13 mouse cellular contexts compared by ENCODE assay signal in the genomic region with DNA sequence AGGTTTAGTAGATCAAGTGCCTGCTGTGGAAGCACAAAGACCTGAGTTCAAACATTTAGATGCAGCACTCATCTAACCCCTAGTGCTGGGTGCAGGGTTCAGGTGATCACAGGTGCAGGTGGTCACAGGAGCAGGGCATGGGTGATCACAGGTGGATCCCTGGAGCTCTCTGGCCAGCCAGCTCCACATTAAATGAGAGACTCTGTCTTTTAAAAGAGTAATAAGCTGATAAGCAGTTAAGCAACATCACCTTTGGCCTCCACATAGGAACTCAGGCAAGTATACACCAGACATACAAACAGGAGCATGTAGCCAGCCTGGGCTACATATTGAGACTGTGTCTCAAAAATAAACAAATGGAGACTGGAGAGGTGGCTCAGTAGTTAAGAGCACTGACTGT. TPM values are rescaled to one million over a fixed set of nuclear protein-coding genes. Genes with fewer than 3 reads are reported as not detected.
DNase-seq lines count a peak whose midpoint lies in the region; ATAC-seq lines count a peak whose summit lies in the region.
"Had no signal": no experiment of that assay in that cellular context is flagged by ENCODE, and none has a peak within 500 bp of the region (broad histone marks: within the 10 kb centered on the region; RNA-seq: fewer than 3 reads in every experiment).

No protein-coding gene starts in this region.

- no peak overlapping the region for H3K4me2 ChIP-seq in heart, embryonic 16.5 days (ENCODE audit: low read depth, low read length)
- no peak overlapping the region for H3K4me2 ChIP-seq in intestine, embryonic 15.5 days (replicated peaks)
- H3K4me2 ChIP-seq: forebrain, embryonic 13.5 days; hindbrain, embryonic 14.5 days had no signal

- H3K4me3 ChIP-seq in heart, embryonic 16.5 days (ENCODE audit: low read length), result no peak overlapping the region
- no peak overlapping the region for H3K4me3 ChIP-seq in brown adipose tissue, adult 24 weeks (ENCODE audit: insufficient read depth, low read depth, low read length)
- H3K4me3 ChIP-seq in intestine, embryonic 15.5 days (replicated peaks), result no peak overlapping the region
- H3K4me3 ChIP-seq: embryonic facial prominence, embryonic 10.5 days; forebrain, embryonic 13.5 days; heart, embryonic 10.5 days had no signal

- H3K36me3 ChIP-seq in heart, embryonic 16.5 days (ENCODE audit: control insufficient read depth, insufficient read depth), result peaks cover 8% of the 10 kb centered on the region
- 0 out of 2 replicates have a peak, but pooled peaks cover 3% of the 10 kb centered on the region for H3K36me3 ChIP-seq in intestine, embryonic 15.5 days

- DNase-seq in heart, postnatal 10 days, result no peak
- peak; percentile 30 for DNase-seq in yolk sac, embryonic 10.5 days (ENCODE audit: low spot score)
- DNase-seq in urinary bladder, adult 2 months (ENCODE audit: low spot score), result no peak
- DNase-seq: cerebellum, adult 2 months; forebrain, postnatal 0 days; kidney, adult 11 months had no signal

- H3K27ac ChIP-seq in heart, embryonic 16.5 days (ENCODE audit: low read length), result peak overlapping the region; percentile 88
- peak overlapping the region; percentile 61 for H3K27ac ChIP-seq in brown adipose tissue, adult 24 weeks (replicated peaks; ENCODE audit: low read depth, low read length)
- no peak overlapping the region for H3K27ac ChIP-seq in intestine, embryonic 15.5 days
- H3K27ac ChIP-seq: embryonic facial prominence, embryonic 10.5 days; forebrain, embryonic 13.5 days; hindbrain, embryonic 14.5 days had no signal

- peaks cover 16% of the 10 kb centered on the region for H3K4me1 ChIP-seq in heart, embryonic 16.5 days (ENCODE audit: control insufficient read depth, insufficient read depth, low read length)
- peaks cover 5% of the 10 kb centered on the region; the same call in 1 of the 2 replicates for H3K4me1 ChIP-seq in brown adipose tissue, adult 24 weeks (ENCODE audit: control insufficient read depth, insufficient read depth, insufficient read length, low read length)
- H3K4me1 ChIP-seq in intestine, embryonic 15.5 days (replicated peaks), result no peaks in the 10 kb centered on the region
- H3K4me1 ChIP-seq: embryonic facial prominence, embryonic 10.5 days; forebrain, embryonic 13.5 days had no signal

- H3K27me3 ChIP-seq in heart, embryonic 16.5 days (ENCODE audit: control insufficient read depth, insufficient read depth, low read length), result no peaks in the 10 kb centered on the region
- no peaks in the 10 kb centered on the region for H3K27me3 ChIP-seq in intestine, embryonic 15.5 days (replicated peaks)
- H3K27me3 ChIP-seq: forebrain, embryonic 13.5 days had no signal

- no peak for ATAC-seq in heart, embryonic 16.5 days (replicated peaks; ENCODE audit: extremely low read depth, insufficient read depth, low FRiP score)
- peak; percentile 60 for ATAC-seq in intestine, embryonic 15.5 days
- ATAC-seq: forebrain, embryonic 13.5 days; forebrain, postnatal 0 days had no signal

- intact Hi-C loops in heart, postnatal 10 days (cut with DNase I), result no loop called here

- peaks cover 8% of the 10 kb centered on the region for H3K9me3 ChIP-seq in heart, embryonic 16.5 days (replicated peaks; ENCODE audit: control insufficient read depth, low read length)
- no peaks in the 10 kb centered on the region for H3K9me3 ChIP-seq in intestine, embryonic 15.5 days
- H3K9me3 ChIP-seq: embryonic facial prominence, embryonic 10.5 days; heart, embryonic 10.5 days had no signal

- no peak overlapping the region for H3K9ac ChIP-seq in heart, embryonic 16.5 days (ENCODE audit: low read length)
- H3K9ac ChIP-seq in intestine, embryonic 15.5 days, result no peak overlapping the region
- H3K9ac ChIP-seq: forebrain, embryonic 13.5 days; forebrain, postnatal 0 days; hindbrain, embryonic 14.5 days had no signal

RNA-seq across cellular contexts. Expression of gene Ide, which starts 11.3 kb away (rescaled TPM):
- 81.9 and 85.6 TPM in 2 replicates for polyA plus RNA-seq in heart, embryonic 16.5 days (2015; fragmentation: Nextera tagmentation; extraction: Ambion mirVana)
- 100 to 1,000 TPM; 109 to 147 TPM for total RNA-seq in heart, postnatal 10 days (2021)
- polyA plus RNA-seq in brown adipose tissue, adult 24 weeks (2012; ENCODE audit: insufficient read depth, insufficient read length, missing spikeins), result 88.9 and 118 TPM in 2 replicates
- polyA plus RNA-seq in intestine, embryonic 15.5 days (2015; fragmentation: Nextera tagmentation; extraction: Ambion mirVana), result 52.7 and 56.2 TPM in 2 replicates
- polyA plus RNA-seq in urinary bladder, adult 2 months (2012; rRNA removed), result 27.9 and 28.5 TPM in 2 replicates

RNA-seq across cellular contexts. Expression of gene Kif11, which starts 27.3 kb away (rescaled TPM):
- polyA plus RNA-seq in heart, embryonic 16.5 days (2015; fragmentation: Nextera tagmentation; extraction: Ambion mirVana), result 43.7 and 51.5 TPM in 2 replicates
- total RNA-seq in heart, postnatal 10 days (2021), result 10 to 100 TPM; 11.5 to 11.8 TPM
- polyA plus RNA-seq in brown adipose tissue, adult 24 weeks (2012; ENCODE audit: insufficient read depth, insufficient read length, missing spikeins), result 0.20 TPM in 1 of 2 replicates, not detected in the other
- polyA plus RNA-seq in intestine, embryonic 15.5 days (2015; fragmentation: Nextera tagmentation; extraction: Ambion mirVana), result 44.3 and 51.7 TPM in 2 replicates
- polyA plus RNA-seq in urinary bladder, adult 2 months (2012; rRNA removed), result 1.6 and 1.7 TPM in 2 replicates

Comparison
In these comparisons a context has a peak if more than half of its experiments do, and no peak if none do; other contexts are left out.
1. RNA of gene Kif11, which starts 27.3 kb away (polyA plus RNA-seq): 44.3 to 51.7 TPM in intestine, embryonic 15.5 days and 43.7 to 51.5 TPM in heart, embryonic 16.5 days; 1.6 to 1.7 TPM in urinary bladder, adult 2 months and 0.20 TPM in brown adipose tissue, adult 24 weeks; every median in the first group is over 10 times any median in the second.